Mouse (Mus musculus): Measurements from ENCODE around the gene Prss57. TPM values are rescaled to one million over a fixed set of nuclear protein-coding genes. Genes with fewer than 3 reads are reported as not detected.

The Prss57 gene
- polyA plus RNA-seq, 1 experiment from 2014 or later = 0.72 TPM

GRCm38 (mm10) chr10:79823011-79823410, 32.2 kb upstream of the Prss57 start:
- Histone ChIP-seq H3K4me1 (ENCODE audit: control insufficient read depth, insufficient read depth, low read length) (peaks cover 32% of the 10 kb centered on the region), H3K9me3 (replicated peaks; ENCODE audit: control insufficient read depth, low read length) (no peaks in the 10 kb centered on the region), H3K27me3 (ENCODE audit: control insufficient read depth, insufficient read depth, low read length) (no peaks in the 10 kb centered on the region), H3K9ac (ENCODE audit: low read length) (peak overlapping the region; percentile 57), H3K36me3 (ENCODE audit: control insufficient read depth, insufficient read depth, low read length) (no peaks in the 10 kb centered on the region), H3K4me2 (ENCODE audit: low read depth, low read length) (peak overlapping the region; percentile 50), H3K27ac (ENCODE audit: low read length) (peak overlapping the region; percentile 95), H3K4me3 (replicated peaks; ENCODE audit: low read length) (peak overlapping the region; percentile 40)
- peak; percentile 20 for ATAC-seq (ENCODE audit: insufficient read depth, low FRiP score)
- WGBS = 48% methylated on average over 6 of the region's 6 CpGs

- peak; percentile 88 for ATAC-seq (ENCODE audit: insufficient read depth, low FRiP score)
- WGBS = 24% methylated on average over 17 of the region's 17 CpGs
Observed at GRCm38 (mm10) chr10:79822372-79822771, 31.6 kb upstream of the Prss57 start.

DNA sequence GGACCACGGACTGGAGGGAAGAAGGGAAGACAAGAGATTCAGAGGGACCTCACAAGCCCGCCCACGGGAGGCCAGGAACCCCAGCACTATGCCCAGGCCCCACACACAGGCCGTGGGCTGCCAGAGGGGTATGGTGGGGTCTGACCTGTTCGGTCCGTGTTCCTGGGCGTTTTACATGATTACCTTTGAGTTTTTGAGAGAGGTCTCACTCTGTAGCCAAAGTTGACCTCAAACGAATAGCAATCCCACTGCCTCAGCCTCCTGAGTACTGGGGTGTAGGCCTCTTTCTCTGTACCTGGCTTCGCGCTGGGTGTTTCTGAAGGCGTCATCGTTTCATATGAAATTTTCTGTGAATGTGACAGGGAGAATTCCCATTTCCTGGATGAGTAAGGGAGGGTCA, 31.0 kb upstream of the Prss57 start:
- peaks cover 32% of the 10 kb centered on the region for H3K4me1 ChIP-seq (ENCODE audit: control insufficient read depth, insufficient read depth, low read length)
- peak overlapping the region; percentile 57 for H3K9ac ChIP-seq (ENCODE audit: low read length)
- no peaks in the 10 kb centered on the region for H3K27me3 ChIP-seq (ENCODE audit: control insufficient read depth, insufficient read depth, low read length)
- H3K27ac ChIP-seq (ENCODE audit: low read length) = peak overlapping the region; percentile 95
- 74% methylated on average over 12 of the region's 12 CpGs for WGBS
- ATAC-seq (ENCODE audit: insufficient read depth, low FRiP score) = no peak
- peak overlapping the region; percentile 15 for H3K4me3 ChIP-seq (replicated peaks; ENCODE audit: low read length)
- H3K36me3 ChIP-seq (ENCODE audit: control insufficient read depth, insufficient read depth, low read length) = 0 out of 2 replicates have a peak, but pooled peaks cover 3% of the 10 kb centered on the region
- peak overlapping the region; percentile 50 for H3K4me2 ChIP-seq (ENCODE audit: low read depth, low read length)
- no peaks in the 10 kb centered on the region for H3K9me3 ChIP-seq (replicated peaks; ENCODE audit: control insufficient read depth, low read length)

More at GRCm38 (mm10) chr10:79822372-79822771, 31.6 kb upstream of the Prss57 start:
- Histone ChIP-seq H3K9ac (ENCODE audit: low read length) (peak overlapping the region; percentile 57), H3K4me2 (ENCODE audit: low read depth, low read length) (peak overlapping the region; percentile 50), H3K36me3 (ENCODE audit: control insufficient read depth, insufficient read depth, low read length) (no peaks in the 10 kb centered on the region), H3K27me3 (ENCODE audit: control insufficient read depth, insufficient read depth, low read length) (no peaks in the 10 kb centered on the region), H3K27ac (ENCODE audit: low read length) (peak overlapping the region; percentile 95), H3K4me3 (replicated peaks; ENCODE audit: low read length) (peak overlapping the region; percentile 40), H3K9me3 (replicated peaks; ENCODE audit: control insufficient read depth, low read length) (no peaks in the 10 kb centered on the region), H3K4me1 (ENCODE audit: control insufficient read depth, insufficient read depth, low read length) (peaks cover 32% of the 10 kb centered on the region)

GRCm38 (mm10) chr10:79820782-79821181, 30.0 kb upstream of the Prss57 start, which contains the start of gene Misp:
Misp (plus strand) TSS chr10:79820989.
- Histone ChIP-seq H3K4me1 (ENCODE audit: control insufficient read depth, insufficient read depth, low read length) (peaks cover 32% of the 10 kb centered on the region), H3K9me3 (replicated peaks; ENCODE audit: control insufficient read depth, low read length) (no peaks in the 10 kb centered on the region), H3K27me3 (ENCODE audit: control insufficient read depth, insufficient read depth, low read length) (no peaks in the 10 kb centered on the region), H3K9ac (ENCODE audit: low read length) (peak within 1 kb of the TSS; percentile 67), H3K4me2 (ENCODE audit: low read depth, low read length) (peak within 1 kb of the TSS; percentile 50), H3K27ac (ENCODE audit: low read length) (peak within 1 kb of the TSS; percentile 95), H3K36me3 (ENCODE audit: control insufficient read depth, insufficient read depth, low read length) (0 out of 2 replicates have a peak, but pooled peaks cover 5% of the 10 kb centered on the region), H3K4me3 (replicated peaks; ENCODE audit: low read length) (peak within 1 kb of the TSS; percentile 15)
- 44% methylated on average over 11 of the region's 11 CpGs for WGBS
- peak; percentile 26; the same call in 1 of the 2 replicates for ATAC-seq (ENCODE audit: insufficient read depth, low FRiP score)

- Histone ChIP-seq H3K27me3 (ENCODE audit: control insufficient read depth, insufficient read depth, low read length) (no peaks in the 10 kb centered on the region), H3K4me2 (ENCODE audit: low read depth, low read length) (peak overlapping the region; percentile 15; the same call in 1 of the 2 replicates)
Observed at GRCm38 (mm10) chr10:79820277-79820676, 29.5 kb upstream of the Prss57 start.

DNA sequence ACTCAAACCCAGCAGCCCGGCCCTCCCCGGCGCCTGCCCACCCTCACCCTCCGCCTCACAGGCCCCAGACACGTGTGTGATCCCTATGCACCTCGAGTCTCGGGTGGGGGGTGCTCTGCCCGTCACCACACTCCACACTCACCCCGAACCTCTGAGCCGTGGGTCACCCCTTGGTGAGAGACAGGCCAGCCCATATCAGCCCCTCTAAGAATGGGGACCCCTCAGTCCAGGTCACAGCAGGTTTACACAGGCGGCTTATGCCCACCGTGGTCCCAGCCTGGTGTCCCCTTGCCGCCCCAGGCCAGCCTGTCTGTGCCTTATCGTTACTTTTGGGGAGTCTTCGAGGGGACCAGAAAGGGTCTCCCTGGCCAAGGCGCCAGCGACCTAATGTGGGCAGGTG, 28.8 kb upstream of the Prss57 start:
- H3K4me2 ChIP-seq (ENCODE audit: low read depth, low read length) = no peak overlapping the region
- 89% methylated on average over 17 of the region's 17 CpGs for WGBS
- no peak overlapping the region for H3K4me3 ChIP-seq (replicated peaks; ENCODE audit: low read length)
- H3K4me1 ChIP-seq (ENCODE audit: control insufficient read depth, insufficient read depth, low read length) = peaks cover 29% of the 10 kb centered on the region
- no peaks in the 10 kb centered on the region for H3K27me3 ChIP-seq (ENCODE audit: control insufficient read depth, insufficient read depth, low read length)
- ATAC-seq (ENCODE audit: insufficient read depth, low FRiP score) = no peak
- H3K9me3 ChIP-seq (replicated peaks; ENCODE audit: control insufficient read depth, low read length) = no peaks in the 10 kb centered on the region
- H3K27ac ChIP-seq (ENCODE audit: low read length) = no peak overlapping the region
- H3K9ac ChIP-seq (ENCODE audit: low read length) = no peak overlapping the region
- 0 out of 2 replicates have a peak, but pooled peaks cover 5% of the 10 kb centered on the region for H3K36me3 ChIP-seq (ENCODE audit: control insufficient read depth, insufficient read depth, low read length)

More at GRCm38 (mm10) chr10:79820277-79820676, 29.5 kb upstream of the Prss57 start:
- H3K27ac ChIP-seq (ENCODE audit: low read length) = peak overlapping the region; percentile 95
- H3K9ac ChIP-seq (ENCODE audit: low read length) = peak overlapping the region; percentile 46; the same call in 1 of the 2 replicates
- H3K9me3 ChIP-seq (replicated peaks; ENCODE audit: control insufficient read depth, low read length) = no peaks in the 10 kb centered on the region
- no peak overlapping the region for H3K4me3 ChIP-seq (replicated peaks; ENCODE audit: low read length)
- 0 out of 2 replicates have a peak, but pooled peaks cover 5% of the 10 kb centered on the region for H3K36me3 ChIP-seq (ENCODE audit: control insufficient read depth, insufficient read depth, low read length)
- H3K4me1 ChIP-seq (ENCODE audit: control insufficient read depth, insufficient read depth, low read length) = peaks cover 32% of the 10 kb centered on the region
- 78% methylated on average over 8 of the region's 8 CpGs for WGBS
- no peak for ATAC-seq (ENCODE audit: insufficient read depth, low FRiP score)

DNA sequence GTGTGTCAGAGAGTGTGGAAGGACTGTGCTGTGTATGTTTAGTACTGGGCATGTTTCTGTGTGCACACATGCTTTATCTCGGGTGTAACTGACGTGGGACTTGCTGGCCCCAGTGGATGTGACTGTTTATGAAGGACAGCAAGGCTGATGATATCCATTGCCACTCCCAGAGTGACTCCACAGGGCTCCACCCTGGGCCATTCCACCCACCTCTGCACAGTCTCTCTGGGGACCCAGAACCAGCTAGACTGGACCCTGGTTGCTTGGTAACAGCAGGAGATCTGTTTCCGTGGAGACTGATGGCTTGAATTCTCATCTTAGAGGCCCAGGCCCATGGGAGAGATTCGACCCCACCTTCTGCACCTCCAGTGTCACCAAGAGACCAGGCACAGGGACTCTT, 27.5 kb upstream of the Prss57 start:
- 60% methylated on average over 4 of the region's 4 CpGs for WGBS
- Histone ChIP-seq H3K4me1 (ENCODE audit: control insufficient read depth, insufficient read depth, low read length) (peaks cover 24% of the 10 kb centered on the region), H3K4me2 (ENCODE audit: low read depth, low read length) (no peak overlapping the region), H3K9me3 (replicated peaks; ENCODE audit: control insufficient read depth, low read length) (no peaks in the 10 kb centered on the region), H3K36me3 (ENCODE audit: control insufficient read depth, insufficient read depth, low read length) (0 out of 2 replicates have a peak, but pooled peaks cover 5% of the 10 kb centered on the region), H3K9ac (ENCODE audit: low read length) (no peak overlapping the region), H3K27ac (ENCODE audit: low read length) (0 out of 2 replicates have a peak overlapping the region, but pooled peaks have one; percentile 18), H3K27me3 (ENCODE audit: control insufficient read depth, insufficient read depth, low read length) (no peaks in the 10 kb centered on the region), H3K4me3 (replicated peaks; ENCODE audit: low read length) (no peak overlapping the region)
- no peak for ATAC-seq (ENCODE audit: insufficient read depth, low FRiP score)

- no peaks in the 10 kb centered on the region for H3K27me3 ChIP-seq (ENCODE audit: control insufficient read depth, insufficient read depth, low read length)
- H3K27ac ChIP-seq (ENCODE audit: low read length) = no peak overlapping the region; the same call in 1 of the 2 replicates
- H3K4me3 ChIP-seq (replicated peaks; ENCODE audit: low read length) = no peak overlapping the region
- H3K4me2 ChIP-seq (ENCODE audit: low read depth, low read length) = no peak overlapping the region
- H3K9ac ChIP-seq (ENCODE audit: low read length) = no peak overlapping the region
- H3K36me3 ChIP-seq (ENCODE audit: control insufficient read depth, insufficient read depth, low read length) = 0 out of 2 replicates have a peak, but pooled peaks cover 5% of the 10 kb centered on the region
- no peak for ATAC-seq (ENCODE audit: insufficient read depth, low FRiP score)
- WGBS = 80% methylated on average over 2 of the region's 2 CpGs
- H3K9me3 ChIP-seq (replicated peaks; ENCODE audit: control insufficient read depth, low read length) = no peaks in the 10 kb centered on the region
- peaks cover 16% of the 10 kb centered on the region for H3K4me1 ChIP-seq (ENCODE audit: control insufficient read depth, insufficient read depth, low read length)
Observed at GRCm38 (mm10) chr10:79817111-79817510, 26.4 kb upstream of the Prss57 start.

- no peak for ATAC-seq (ENCODE audit: insufficient read depth, low FRiP score)
- H3K4me1 ChIP-seq (ENCODE audit: control insufficient read depth, insufficient read depth, low read length) = peaks cover 14% of the 10 kb centered on the region; the same call in 1 of the 2 replicates
- H3K9ac ChIP-seq (ENCODE audit: low read length) = no peak overlapping the region
Observed at GRCm38 (mm10) chr10:79815671-79816494, 25.1 kb upstream of the Prss57 start.

More at GRCm38 (mm10) chr10:79815671-79816494, 25.1 kb upstream of the Prss57 start:
- Histone ChIP-seq H3K9me3 (replicated peaks; ENCODE audit: control insufficient read depth, low read length) (no peaks in the 10 kb centered on the region), H3K36me3 (ENCODE audit: control insufficient read depth, insufficient read depth, low read length) (0 out of 2 replicates have a peak, but pooled peaks cover 5% of the 10 kb centered on the region), H3K27me3 (ENCODE audit: control insufficient read depth, insufficient read depth, low read length) (no peaks in the 10 kb centered on the region), H3K4me3 (replicated peaks; ENCODE audit: low read length) (no peak overlapping the region), H3K4me2 (ENCODE audit: low read depth, low read length) (no peak overlapping the region), H3K27ac (ENCODE audit: low read length) (no peak overlapping the region)
- WGBS = 84% methylated on average over 12 of the region's 12 CpGs
